Mouse (Mus musculus): ENCODE results near the gene Rbm47.

The Rbm47 gene

GRCm38 (mm10) chr5:66128948-66129347 is 44.0 kb downstream of the Rbm47 start:
- in situ Hi-C loops (cut with MboI) = no loop called here

GRCm38 (mm10) chr5:66125418-66125817 is 47.5 kb downstream of the Rbm47 start:
- in situ Hi-C loops (cut with MboI) = no loop called here

- in situ Hi-C loops (cut with MboI) = no loop called here
These were observed 48.0 kb downstream of the Rbm47 start for GRCm38 (mm10) chr5:66124931-66125330.

GRCm38 (mm10) chr5:66124089-66124400 is 48.9 kb downstream of the Rbm47 start:
- in situ Hi-C loops (cut with MboI) = no loop called here

GRCm38 (mm10) chr5:66123295-66124088 is 49.4 kb downstream of the Rbm47 start:
- in situ Hi-C loops (cut with MboI) = no loop called here

GRCm38 (mm10) chr5:66121255-66121654 is 51.7 kb downstream of the Rbm47 start:
- in situ Hi-C loops (cut with MboI) = no loop called here

- in situ Hi-C loops (cut with MboI) = no loop called here
These were observed 58.2 kb downstream of the Rbm47 start for GRCm38 (mm10) chr5:66114751-66115150.

GRCm38 (mm10) chr5:66114208-66114607 is 58.7 kb downstream of the Rbm47 start:
- in situ Hi-C loops (cut with MboI) = no loop called here

- in situ Hi-C loops (cut with MboI) = no loop called here
These were observed 60.9 kb downstream of the Rbm47 start for GRCm38 (mm10) chr5:66112059-66112458.

GRCm38 (mm10) chr5:66106372-66106771 is 66.5 kb downstream of the Rbm47 start:
- in situ Hi-C loops (cut with MboI) = no loop called here

GRCm38 (mm10) chr5:66105946-66106345 is 67.0 kb downstream of the Rbm47 start:
- in situ Hi-C loops (cut with MboI) = no loop called here

- in situ Hi-C loops (cut with MboI) = no loop called here
These were observed 67.6 kb downstream of the Rbm47 start for GRCm38 (mm10) chr5:66105366-66105765.

- in situ Hi-C loops (cut with MboI) = no loop called here
These were observed 69.5 kb downstream of the Rbm47 start for GRCm38 (mm10) chr5:66103386-66103785.

GRCm38 (mm10) chr5:66102821-66103220 is 70.1 kb downstream of the Rbm47 start:
- in situ Hi-C loops (cut with MboI) = no loop called here

GRCm38 (mm10) chr5:66101577-66101976 is 71.3 kb downstream of the Rbm47 start:
- in situ Hi-C loops (cut with MboI) = no loop called here

- in situ Hi-C loops (cut with MboI) = no loop called here
These were observed 72.6 kb downstream of the Rbm47 start for GRCm38 (mm10) chr5:66100322-66100721.

GRCm38 (mm10) chr5:66098094-66098871 is 74.6 kb downstream of the Rbm47 start:
- in situ Hi-C loops (cut with MboI) = no loop called here

GRCm38 (mm10) chr5:66096081-66096480 is 76.8 kb downstream of the Rbm47 start:
- in situ Hi-C loops (cut with MboI) = no loop called here

- in situ Hi-C loops (cut with MboI) = no loop called here
These were observed 77.8 kb downstream of the Rbm47 start for GRCm38 (mm10) chr5:66095166-66095565.

GRCm38 (mm10) chr5:66090037-66090436 is 82.9 kb downstream of the Rbm47 start:
- in situ Hi-C loops (cut with MboI) = no loop called here

- in situ Hi-C loops (cut with MboI) = no loop called here
These were observed 83.3 kb downstream of the Rbm47 start for GRCm38 (mm10) chr5:66089600-66089999.

- in situ Hi-C loops (cut with MboI) = no loop called here
These were observed 84.0 kb downstream of the Rbm47 start for GRCm38 (mm10) chr5:66088902-66089295.

GRCm38 (mm10) chr5:66088247-66088901 is 84.5 kb downstream of the Rbm47 start:
- in situ Hi-C loops (cut with MboI) = no loop called here
